Mouse (Mus musculus) right cerebral cortex, postnatal 14 days (tissue): Measurements from ENCODE around the gene Dad1.

ENCODE experiments used
- DNase-seq: peaks from one replicate; pipeline ENCODE4 v3.0.0; 2022

Dad1 gene

DNA sequence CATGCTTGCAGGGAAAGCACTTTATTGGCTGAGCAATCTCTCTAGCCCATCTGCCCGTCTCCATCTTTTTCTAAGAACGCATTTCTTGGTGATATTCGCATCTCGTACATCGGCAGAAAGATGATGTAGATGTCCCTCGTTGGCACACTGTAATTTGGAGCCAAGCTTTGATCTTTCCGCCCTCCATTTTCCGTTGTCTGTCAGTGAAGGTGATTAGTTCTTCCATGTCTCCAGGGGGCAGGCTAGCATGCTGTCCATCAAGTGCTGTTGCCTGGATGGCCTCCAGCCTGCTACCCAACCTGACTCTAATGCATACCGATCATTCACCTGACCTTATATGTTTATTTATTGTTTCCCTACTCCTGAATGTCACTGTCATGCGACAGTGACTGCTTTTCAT is 50.1 kb downstream of the Dad1 start:
- no peak for DNase-seq

DNA sequence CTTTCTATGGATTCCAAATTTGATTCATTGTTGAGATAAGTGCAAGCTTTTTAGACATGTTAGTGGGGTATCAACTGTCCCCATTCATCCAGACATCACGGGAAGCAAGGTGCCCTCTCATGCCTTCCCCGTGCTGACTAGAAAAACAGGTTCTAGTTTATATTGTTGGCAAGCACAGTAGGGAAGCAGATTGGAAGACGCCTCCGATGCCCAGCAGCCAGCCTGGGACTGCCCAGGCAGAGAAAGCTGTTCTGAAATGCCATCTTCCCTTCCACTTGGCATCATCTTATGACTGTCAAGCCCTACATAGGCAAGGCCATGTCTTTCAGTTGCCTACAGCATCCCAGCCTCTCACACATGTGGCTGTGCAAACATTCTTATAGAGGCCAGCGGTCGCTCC is 50.7 kb downstream of the Dad1 start:
- no peak for DNase-seq

DNA sequence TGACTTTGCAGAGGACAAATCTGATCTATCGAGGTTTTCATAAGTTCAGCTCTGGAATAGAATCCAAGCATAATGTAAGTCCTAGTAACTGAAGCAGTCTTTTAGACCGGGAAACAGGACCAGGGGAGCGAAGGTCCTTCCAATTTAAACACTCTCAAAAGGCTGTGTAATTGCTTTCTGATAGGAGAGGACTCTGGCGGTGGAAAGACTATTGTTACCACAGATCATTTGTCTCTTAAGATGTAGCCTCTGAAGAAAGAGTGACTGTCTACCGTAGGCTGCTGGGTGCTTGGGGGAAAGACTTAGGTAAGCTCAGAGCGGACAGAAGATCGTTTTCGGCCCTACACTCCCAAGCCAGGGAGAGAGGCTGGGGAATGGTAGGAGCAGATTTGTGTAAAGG is 53.5 kb downstream of the Dad1 start:
- DNase-seq: no peak

DNA sequence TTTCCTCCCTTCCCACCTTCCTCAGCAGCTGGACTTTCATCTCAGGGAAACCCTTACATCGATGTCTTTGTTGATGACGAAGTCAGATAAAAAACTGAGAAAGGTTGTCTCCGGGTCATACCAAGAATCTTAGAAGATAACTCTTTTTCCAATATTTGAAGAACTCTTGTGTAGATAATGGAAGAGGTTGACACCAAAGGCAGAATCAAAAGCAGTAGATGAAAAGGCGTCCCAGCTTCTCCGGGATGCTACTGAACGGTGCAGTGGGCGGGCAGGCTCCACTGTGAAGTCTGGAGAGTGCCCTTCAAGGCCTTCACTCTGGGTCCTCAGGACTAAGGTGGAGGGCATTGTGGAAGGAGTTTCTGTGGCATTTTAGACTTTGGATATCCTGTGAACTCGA is 54.2 kb downstream of the Dad1 start:
- no peak for DNase-seq

DNA sequence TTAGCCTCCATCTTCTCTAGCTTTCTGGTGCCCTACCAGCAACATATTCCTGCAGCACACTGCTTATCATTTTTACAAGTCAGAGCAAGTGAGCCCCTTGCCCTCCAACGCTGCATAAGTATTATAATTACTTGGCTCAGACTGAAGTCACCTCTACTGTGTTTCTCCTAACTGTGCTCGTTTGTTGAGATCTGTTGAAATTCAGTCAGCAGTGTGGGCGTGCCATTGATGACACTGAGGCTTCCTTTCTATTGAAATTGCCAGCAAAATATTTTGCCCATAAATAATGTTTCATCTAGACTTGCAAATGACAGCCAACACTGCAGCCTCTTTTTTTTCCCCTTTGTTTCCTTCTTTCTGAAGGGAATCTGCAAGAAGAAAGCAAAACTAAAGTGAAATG is 56.2 kb downstream of the Dad1 start:
- DNase-seq: no peak

- no peak for DNase-seq
Measured at GRCm38 (mm10) chr14:54195838-54196423, 58.0 kb downstream of the Dad1 start.

DNA sequence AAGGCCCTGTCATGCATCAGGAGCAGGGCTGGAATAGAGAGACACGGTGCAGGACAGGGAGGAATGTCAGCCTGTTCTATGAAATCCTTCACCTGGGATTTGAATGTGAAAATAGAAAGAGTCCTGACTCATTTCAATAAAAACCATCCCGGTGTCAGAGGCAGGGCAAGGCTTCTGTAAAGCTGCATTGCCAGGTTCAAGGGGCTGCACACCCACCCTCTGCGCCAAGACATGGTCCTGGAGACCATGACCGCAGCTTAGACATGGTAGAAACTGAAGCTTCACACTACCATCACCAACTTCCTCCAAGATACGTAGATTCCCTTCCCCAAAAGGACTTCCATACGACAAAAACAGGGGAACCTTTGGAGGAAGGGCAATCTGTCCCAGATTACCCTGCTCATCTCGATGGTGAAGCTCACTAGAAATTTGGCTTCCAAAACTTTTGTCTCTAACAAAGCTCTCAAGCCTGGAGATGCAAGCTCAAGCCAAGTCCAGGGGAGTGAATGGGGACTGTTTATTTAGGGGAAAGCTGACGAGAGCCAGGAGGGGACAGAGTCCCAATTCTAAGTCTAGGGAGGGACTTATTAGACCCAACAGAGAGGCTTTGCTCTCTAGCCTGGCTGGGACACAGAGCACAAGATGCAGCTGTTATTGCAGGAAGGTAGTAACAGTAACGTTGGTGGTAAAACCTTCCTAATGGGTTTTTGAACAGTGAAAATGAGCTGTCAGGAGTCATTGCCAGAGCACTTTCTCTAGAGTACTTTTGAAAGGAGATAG is 60.4 kb downstream of the Dad1 start:
- no peak for DNase-seq

DNA sequence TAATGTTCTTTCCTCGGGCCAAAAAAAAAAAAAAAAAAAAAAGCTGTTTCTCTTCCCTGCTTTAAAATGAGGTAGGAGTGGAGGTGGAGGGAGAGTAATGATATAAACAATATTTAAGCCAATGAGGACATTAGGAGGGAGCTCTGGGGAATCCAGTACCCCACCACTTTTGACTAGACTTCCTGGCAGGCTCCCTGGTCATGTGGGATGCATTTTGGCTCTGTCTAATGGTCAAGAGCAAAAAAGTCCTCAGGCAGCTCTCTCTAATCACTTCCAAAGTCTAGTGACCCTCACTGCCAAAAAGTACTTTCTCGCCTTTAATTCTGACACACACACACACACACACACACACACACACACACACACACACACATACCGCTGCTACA is 61.4 kb downstream of the Dad1 start:
- DNase-seq: no peak

DNA sequence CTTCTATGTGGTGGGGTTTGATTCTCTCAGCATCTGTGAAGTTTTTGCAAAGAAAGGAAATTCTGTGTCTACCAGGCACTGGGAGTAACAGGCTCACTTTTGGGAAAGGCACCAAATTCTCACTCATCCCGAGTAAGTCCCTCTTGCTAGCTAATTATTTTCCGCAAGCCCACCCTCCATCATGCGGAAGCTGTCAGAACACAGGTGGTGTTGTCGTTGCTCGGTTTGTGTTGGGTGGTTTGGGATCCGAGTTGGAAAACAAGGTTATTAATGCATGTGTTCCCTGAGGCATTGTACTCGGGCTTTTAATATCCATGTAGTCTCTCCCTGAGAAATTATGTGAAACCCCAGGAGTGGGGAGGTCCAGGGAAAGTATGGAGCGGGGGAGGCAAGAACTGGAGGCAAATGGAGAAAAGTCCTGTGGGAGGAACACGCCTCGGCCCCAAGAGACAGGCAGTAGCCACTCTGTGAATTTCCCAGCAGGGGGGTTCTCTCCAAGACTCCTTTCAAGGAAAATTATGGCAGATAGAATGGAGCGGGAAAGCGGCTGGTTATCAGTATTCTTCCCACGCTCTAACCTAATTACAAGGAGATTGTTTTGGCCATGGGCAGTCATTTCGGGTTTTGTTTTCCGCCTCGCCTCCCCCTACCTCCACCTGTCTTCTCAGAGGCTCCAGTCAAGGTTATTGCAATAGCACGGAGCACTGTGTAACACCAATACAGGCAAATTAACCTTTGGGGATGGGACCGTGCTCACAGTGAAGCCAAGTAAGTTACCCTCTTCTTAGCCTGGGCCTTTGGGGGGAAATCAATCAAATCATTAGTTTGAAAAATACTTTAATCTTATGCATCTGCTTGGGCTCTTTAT is 62.1 kb downstream of the Dad1 start:
- DNase-seq: no peak

- DNase-seq: no peak
Measured at GRCm38 (mm10) chr14:54191026-54191390, 62.9 kb downstream of the Dad1 start.

- DNase-seq: no peak
Measured at GRCm38 (mm10) chr14:54190305-54191025, 63.4 kb downstream of the Dad1 start.

GRCm38 (mm10) chr14:54189255-54189654 is 64.6 kb downstream of the Dad1 start:
- no peak for DNase-seq

DNA sequence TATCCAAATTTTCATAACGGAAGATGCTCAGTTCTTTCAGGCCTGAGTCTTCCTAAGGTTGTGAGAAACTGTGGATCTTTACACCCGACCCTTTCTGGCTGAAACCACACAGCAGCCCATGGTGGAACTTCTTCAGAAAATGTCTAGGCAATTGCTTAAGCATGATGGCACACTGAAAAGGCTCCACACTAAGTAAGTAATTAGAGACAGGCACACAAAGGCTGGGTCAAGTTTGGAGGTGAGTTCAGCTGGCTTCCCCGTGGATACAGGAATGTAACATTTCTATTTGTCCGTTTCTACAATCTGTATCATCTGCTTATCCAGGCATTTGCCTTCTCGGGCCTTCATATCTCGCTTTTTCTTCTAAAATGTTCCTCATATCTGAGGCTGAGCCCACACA is 66.7 kb downstream of the Dad1 start:
- DNase-seq: no peak
